Mouse (Mus musculus) ES-E14 (cell line): ENCODE measurements around the gene Ptprr.

ENCODE experiments used
- CHD2 ChIP-seq: IDR thresholded peaks from 2 replicates; pipeline ENCODE4 v1.6.1; 2014; ENCODE audit warnings: mild to moderate bottlenecking, low read depth, low read length, inconsistent platforms
- HCFC1 ChIP-seq: IDR thresholded peaks from 2 replicates; pipeline ENCODE4 v1.6.1; 2012; ENCODE audit warnings: low read length, inconsistent platforms, borderline replicate concordance; ENCODE audit not compliant: insufficient read depth
- MAFK ChIP-seq: IDR thresholded peaks from 2 replicates; pipeline ENCODE4 v1.6.1; 2014; ENCODE audit warnings: mild to moderate bottlenecking, low read depth, low read length, inconsistent platforms; ENCODE audit not compliant: insufficient read depth
- ZC3H11A ChIP-seq: IDR thresholded peaks from 2 replicates; pipeline ENCODE4 v1.6.1; 2012; ENCODE audit warnings: low read depth, mild to moderate bottlenecking, inconsistent platforms, low read length, borderline replicate concordance

DNA sequence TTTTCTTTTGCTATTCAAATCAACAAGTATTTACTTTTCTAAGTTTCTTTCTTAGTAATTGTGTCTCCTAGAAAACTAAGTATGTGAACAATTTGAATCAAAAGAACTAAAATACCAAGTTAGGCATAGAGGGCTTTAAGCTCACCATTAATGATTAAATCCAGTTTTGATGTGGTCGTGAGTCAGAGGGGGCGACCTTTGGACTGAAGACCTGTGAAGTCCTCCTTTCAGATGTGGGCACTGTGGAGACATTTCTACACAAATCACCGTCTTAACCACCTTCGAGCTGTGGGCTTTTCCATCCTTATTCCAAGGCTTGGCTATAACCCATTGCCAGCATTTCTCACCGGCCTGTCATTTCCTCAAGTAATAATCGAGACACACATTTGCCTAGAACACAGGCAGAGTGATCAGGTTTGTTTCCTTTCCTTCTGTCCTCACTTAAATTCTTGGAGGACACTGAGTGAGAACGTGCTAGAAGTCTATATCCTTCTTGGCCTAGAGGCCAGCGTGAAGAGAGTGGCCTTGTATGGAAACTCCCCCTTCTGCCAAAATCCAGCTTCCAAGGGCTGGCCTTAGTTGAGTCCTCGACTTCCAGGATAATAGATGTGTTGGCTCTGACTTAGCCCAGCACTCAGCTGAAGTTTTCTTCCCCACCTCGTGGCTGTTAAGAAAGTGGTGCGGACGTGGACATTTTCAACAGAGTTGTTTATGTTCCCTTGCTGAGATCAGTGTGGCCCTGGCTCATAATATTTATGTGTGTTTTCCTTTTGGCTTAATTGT, 202.5 kb downstream of the Ptprr start:
- TF ChIP-seq CHD2 (no peak), MAFK (no peak), HCFC1 (no peak), ZC3H11A (no peak)
